Mouse (Mus musculus): ENCODE data around the gene Ocel1. TPM values are rescaled to one million over a fixed set of nuclear protein-coding genes. Genes with fewer than 3 reads are reported as not detected.
A peak's percentile ranks its signal among the peaks of the same experiment; 100 is the strongest.

The Ocel1 gene
- polyA plus RNA-seq, 1 experiment from 2014 or later = 2.1 TPM

DNA sequence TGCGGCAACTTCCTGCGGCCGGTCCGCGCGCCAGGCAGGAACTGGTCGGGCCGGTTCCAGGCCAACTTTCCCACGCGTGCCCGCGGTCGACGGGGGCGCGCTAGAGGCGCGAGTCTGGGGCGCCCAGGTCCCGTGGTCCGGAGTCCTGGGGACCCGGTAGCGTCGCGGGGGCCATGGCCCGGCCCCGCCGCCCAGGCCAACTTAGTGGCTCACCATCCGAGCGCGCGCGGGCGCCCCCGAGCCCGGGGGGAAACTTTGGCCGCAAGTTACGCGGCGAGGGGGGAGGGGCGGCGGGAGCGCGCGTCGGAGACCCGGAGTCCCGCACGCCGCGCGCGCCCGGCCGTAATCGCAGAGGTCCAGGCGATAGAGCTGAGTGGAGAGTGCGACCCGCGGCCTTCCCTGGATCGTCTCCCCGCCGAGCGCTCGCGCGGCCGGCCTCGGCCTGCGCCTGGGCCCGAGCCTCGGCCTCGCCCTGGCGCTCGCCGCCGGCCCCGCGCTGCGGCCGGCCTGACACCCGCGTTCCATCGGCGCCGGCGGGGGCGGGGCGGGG lies 10.4 kb downstream of the Ocel1 start, which contains the start of gene Nr2f6:
Nr2f6 (minus strand) TSS at position 540 of the 550 bp plus-strand sequence.
- no peaks in the 10 kb centered on the region for H3K36me3 ChIP-seq (replicated peaks; ENCODE audit: control insufficient read depth, insufficient read depth, low read depth, low read length)
- no peaks in the 10 kb centered on the region for H3K27me3 ChIP-seq (ENCODE audit: control insufficient read depth, insufficient read depth, low read length)
- peak within 1 kb of the TSS; percentile 67 for H3K9ac ChIP-seq (replicated peaks; ENCODE audit: low read length)
- peak within 1 kb of the TSS; percentile 98 for H3K4me2 ChIP-seq (ENCODE audit: low read depth, low read length)
- peaks cover 8% of the 10 kb centered on the region for H3K4me1 ChIP-seq (ENCODE audit: control insufficient read depth, insufficient read depth, low read length)
- WGBS = under 1% methylated on average over 64 of the region's 89 CpGs
- H3K27ac ChIP-seq (replicated peaks; ENCODE audit: low read depth, low read length) = peak within 1 kb of the TSS; percentile 92
- peak within 1 kb of the TSS; percentile 67 for H3K4me3 ChIP-seq (ENCODE audit: low read depth, low read length)
- ATAC-seq (replicated peaks; ENCODE audit: insufficient number of reproducible peaks, low FRiP score, low TSS enrichment, low read depth) = peak; percentile 50; the same call in 1 of the 2 replicates
- DNase-seq (ENCODE audit: low spot score) = peak; percentile 80
- H3K9me3 ChIP-seq (replicated peaks; ENCODE audit: control insufficient read depth, low read length) = no peaks in the 10 kb centered on the region

DNA sequence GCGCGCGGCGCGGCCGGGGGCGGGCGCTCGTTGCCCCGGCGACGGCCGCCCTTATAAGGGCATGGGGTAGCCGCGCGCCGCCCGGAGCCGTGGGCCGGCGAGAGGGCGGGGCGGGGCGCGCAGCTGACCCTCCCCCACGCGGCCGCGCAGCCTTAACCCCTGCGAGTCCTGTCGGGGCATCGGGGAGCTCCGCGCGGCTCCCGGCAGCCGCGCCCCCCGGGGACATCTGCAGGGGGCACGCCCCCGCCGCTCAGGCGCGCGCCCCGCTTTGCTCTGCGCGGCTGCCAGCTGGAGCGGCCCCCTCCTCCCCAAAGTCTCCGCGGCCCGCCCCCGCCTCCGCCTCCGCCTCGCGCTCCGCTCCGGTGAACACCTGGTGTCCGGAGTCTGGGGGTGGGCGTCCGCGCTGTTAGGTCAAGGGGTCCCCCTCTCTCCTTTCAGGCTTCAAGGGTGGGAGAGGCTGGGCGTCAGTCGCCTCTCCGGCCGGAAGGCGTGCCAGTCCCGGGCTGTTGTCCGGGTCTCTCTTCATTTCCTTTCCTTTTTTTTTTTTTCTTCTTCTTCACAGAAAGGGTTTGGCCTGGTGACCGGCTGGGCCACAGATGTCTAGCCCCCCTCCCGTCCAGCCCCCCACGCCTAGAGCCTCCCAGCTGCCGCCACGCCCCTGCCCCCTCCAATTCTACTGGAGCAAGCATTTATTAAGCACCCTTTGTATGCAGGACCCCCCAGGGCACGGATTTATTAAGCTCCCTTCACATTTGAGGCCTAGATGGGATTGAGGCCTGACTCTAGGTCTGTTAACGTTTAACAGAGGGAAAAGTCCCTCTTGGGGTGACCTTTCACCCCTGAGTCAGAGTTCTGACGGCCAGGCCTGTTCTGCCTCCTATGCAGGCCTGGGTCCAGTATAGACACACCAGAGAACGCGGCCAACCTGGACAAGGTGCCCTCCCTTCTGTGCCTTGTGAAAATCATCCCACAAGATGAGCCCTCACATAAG lies 11.2 kb downstream of the Ocel1 start:
- H3K27ac ChIP-seq (replicated peaks; ENCODE audit: low read depth, low read length) = peak overlapping the region; percentile 92
- H3K4me1 ChIP-seq (ENCODE audit: control insufficient read depth, insufficient read depth, low read length) = peaks cover 8% of the 10 kb centered on the region
- ATAC-seq (replicated peaks; ENCODE audit: insufficient number of reproducible peaks, low FRiP score, low TSS enrichment, low read depth) (peak; percentile 84), DNase-seq (ENCODE audit: low spot score) (peak; percentile 92)
- no peaks in the 10 kb centered on the region for H3K9me3 ChIP-seq (replicated peaks; ENCODE audit: control insufficient read depth, low read length)
- WGBS = 1% methylated on average over 62 of the region's 80 CpGs
- peak overlapping the region; percentile 98 for H3K4me2 ChIP-seq (ENCODE audit: low read depth, low read length)
- H3K9ac ChIP-seq (replicated peaks; ENCODE audit: low read length) = peak overlapping the region; percentile 67
- peak overlapping the region; percentile 67 for H3K4me3 ChIP-seq (ENCODE audit: low read depth, low read length)
- H3K36me3 ChIP-seq (replicated peaks; ENCODE audit: control insufficient read depth, insufficient read depth, low read depth, low read length) = no peaks in the 10 kb centered on the region
- no peaks in the 10 kb centered on the region for H3K27me3 ChIP-seq (ENCODE audit: control insufficient read depth, insufficient read depth, low read length)

DNA sequence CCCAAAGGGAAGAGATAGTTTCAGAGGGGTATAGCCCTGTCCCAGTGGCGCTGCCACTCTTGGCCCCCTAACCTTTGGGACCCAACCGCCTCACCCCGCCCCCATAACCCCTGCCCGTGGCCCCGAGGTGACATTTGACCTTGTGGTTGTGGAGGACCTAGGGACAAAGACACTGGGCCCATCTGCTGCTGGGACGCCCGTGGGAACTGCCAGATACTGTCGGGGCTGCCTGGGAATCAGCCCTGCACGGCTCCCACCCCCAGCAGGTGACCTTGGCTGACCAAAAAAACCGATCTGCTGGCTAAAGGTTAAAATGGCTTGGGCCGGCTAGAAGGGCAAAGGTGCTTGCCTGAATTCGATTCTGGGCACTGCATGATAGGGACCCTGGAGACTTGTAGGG lies 12.3 kb downstream of the Ocel1 start:
- H3K4me2 ChIP-seq (ENCODE audit: low read depth, low read length) = no peak overlapping the region
- peaks cover 8% of the 10 kb centered on the region for H3K4me1 ChIP-seq (ENCODE audit: control insufficient read depth, insufficient read depth, low read length)
- H3K9me3 ChIP-seq (replicated peaks; ENCODE audit: control insufficient read depth, low read length) = no peaks in the 10 kb centered on the region
- no peaks in the 10 kb centered on the region for H3K36me3 ChIP-seq (replicated peaks; ENCODE audit: control insufficient read depth, insufficient read depth, low read depth, low read length)
- no peaks in the 10 kb centered on the region for H3K27me3 ChIP-seq (ENCODE audit: control insufficient read depth, insufficient read depth, low read length)
- no peak overlapping the region for H3K4me3 ChIP-seq (ENCODE audit: low read depth, low read length)
- no peak for DNase-seq (ENCODE audit: low spot score)
- peak overlapping the region; percentile 56; the same call in 1 of the 2 replicates for H3K27ac ChIP-seq (replicated peaks; ENCODE audit: low read depth, low read length)
- WGBS = 10% methylated on average over 12 of the region's 12 CpGs
- peak overlapping the region; percentile 18 for H3K9ac ChIP-seq (replicated peaks; ENCODE audit: low read length)
- ATAC-seq (replicated peaks; ENCODE audit: insufficient number of reproducible peaks, low FRiP score, low TSS enrichment, low read depth) = no peak

DNA sequence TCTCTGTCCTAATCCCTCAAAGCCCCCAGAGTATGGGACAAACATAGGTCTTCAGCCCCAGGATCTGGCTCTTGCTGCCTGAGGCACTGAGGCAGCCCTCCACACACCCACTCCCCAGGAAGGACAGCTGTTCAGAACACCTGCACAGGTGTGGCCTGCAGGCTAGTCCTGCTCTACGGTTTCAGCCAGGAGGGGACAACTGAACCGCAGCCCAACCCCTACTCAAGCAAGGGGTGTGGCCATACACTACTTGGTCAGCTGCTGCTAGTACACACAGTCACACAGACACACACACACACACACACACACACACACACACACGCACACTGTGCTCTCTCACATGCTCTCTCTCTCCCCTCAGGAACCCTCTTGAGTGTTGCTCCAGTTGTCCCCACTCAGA lies 12.8 kb downstream of the Ocel1 start:
- DNase-seq (ENCODE audit: low spot score) = no peak
- ATAC-seq (replicated peaks; ENCODE audit: insufficient number of reproducible peaks, low FRiP score, low TSS enrichment, low read depth) = no peak
- H3K27me3 ChIP-seq (ENCODE audit: control insufficient read depth, insufficient read depth, low read length) = no peaks in the 10 kb centered on the region
- 34% methylated on average over 3 of the region's 3 CpGs for WGBS
- no peaks in the 10 kb centered on the region for H3K36me3 ChIP-seq (replicated peaks; ENCODE audit: control insufficient read depth, insufficient read depth, low read depth, low read length)
- H3K9me3 ChIP-seq (replicated peaks; ENCODE audit: control insufficient read depth, low read length) = no peaks in the 10 kb centered on the region
- no peak overlapping the region; the same call in 1 of the 2 replicates for H3K9ac ChIP-seq (replicated peaks; ENCODE audit: low read length)
- H3K27ac ChIP-seq (replicated peaks; ENCODE audit: low read depth, low read length) = peak overlapping the region; percentile 56; the same call in 1 of the 2 replicates
- peaks cover 8% of the 10 kb centered on the region for H3K4me1 ChIP-seq (ENCODE audit: control insufficient read depth, insufficient read depth, low read length)
- no peak overlapping the region for H3K4me2 ChIP-seq (ENCODE audit: low read depth, low read length)
- H3K4me3 ChIP-seq (ENCODE audit: low read depth, low read length) = no peak overlapping the region

DNA sequence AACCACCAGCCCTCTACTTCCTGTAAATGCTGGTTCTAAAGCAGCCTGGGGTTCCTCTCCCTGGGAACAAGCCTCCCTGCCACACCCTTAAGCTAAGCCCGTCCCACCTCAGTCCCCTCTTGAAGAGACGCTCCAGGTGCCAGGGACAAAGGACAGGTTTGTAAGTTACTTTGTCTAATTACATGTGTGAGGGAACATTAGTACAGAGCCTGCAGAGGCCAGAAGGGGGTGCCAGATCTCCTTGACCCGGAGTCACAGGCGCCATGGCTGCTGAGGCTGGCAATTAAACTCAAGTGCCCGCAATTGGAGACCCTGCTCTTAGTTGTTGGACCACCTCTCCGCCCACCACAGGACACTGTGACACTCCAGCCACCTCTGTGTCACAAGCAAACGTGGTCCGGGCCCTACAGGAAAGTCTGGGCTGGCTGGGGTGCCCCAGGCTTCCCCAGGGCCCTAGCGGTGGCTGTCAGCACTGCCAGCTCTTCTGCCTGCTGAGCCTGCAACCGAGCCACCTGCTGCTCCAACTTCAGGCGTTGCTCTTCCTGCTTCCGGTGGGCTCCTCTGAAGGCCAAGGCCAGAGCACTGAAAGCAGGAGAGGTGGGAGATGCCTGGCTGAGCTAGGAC lies 14.2 kb downstream of the Ocel1 start:
- Histone ChIP-seq H3K36me3 (replicated peaks; ENCODE audit: control insufficient read depth, insufficient read depth, low read depth, low read length) (no peaks in the 10 kb centered on the region), H3K9ac (replicated peaks; ENCODE audit: low read length) (no peak overlapping the region), H3K27ac (replicated peaks; ENCODE audit: low read depth, low read length) (no peak overlapping the region), H3K4me3 (ENCODE audit: low read depth, low read length) (no peak overlapping the region), H3K4me2 (ENCODE audit: low read depth, low read length) (no peak overlapping the region), H3K27me3 (ENCODE audit: control insufficient read depth, insufficient read depth, low read length) (no peaks in the 10 kb centered on the region), H3K9me3 (replicated peaks; ENCODE audit: control insufficient read depth, low read length) (no peaks in the 10 kb centered on the region), H3K4me1 (ENCODE audit: control insufficient read depth, insufficient read depth, low read length) (peaks cover 4% of the 10 kb centered on the region)
- DNase-seq (ENCODE audit: low spot score) = no peak
- ATAC-seq (replicated peaks; ENCODE audit: insufficient number of reproducible peaks, low FRiP score, low TSS enrichment, low read depth) = no peak
- 73% methylated on average over 12 of the region's 12 CpGs for WGBS

DNA sequence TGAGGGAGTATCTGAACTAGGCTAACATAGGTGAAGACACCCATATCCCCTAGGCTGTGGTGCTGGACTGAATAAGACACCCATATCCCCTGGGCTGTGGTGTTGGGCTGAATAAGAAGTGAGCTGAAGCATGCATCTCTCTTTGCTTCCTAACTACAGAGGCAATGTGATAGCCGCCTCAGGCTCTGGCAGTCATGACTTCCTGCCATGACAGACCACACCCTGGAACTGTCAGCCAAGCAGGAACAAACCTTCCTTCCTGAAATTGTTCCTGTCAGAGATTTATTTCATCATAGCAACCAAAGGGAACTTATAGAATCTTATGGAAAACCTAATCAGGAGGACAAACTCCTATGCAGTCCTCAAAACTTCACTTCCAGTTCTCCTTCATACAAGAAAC lies 17.2 kb downstream of the Ocel1 start:
- Histone ChIP-seq H3K9me3 (replicated peaks; ENCODE audit: control insufficient read depth, low read length) (no peaks in the 10 kb centered on the region), H3K4me1 (ENCODE audit: control insufficient read depth, insufficient read depth, low read length) (peaks cover 2% of the 10 kb centered on the region), H3K4me3 (ENCODE audit: low read depth, low read length) (no peak overlapping the region), H3K36me3 (replicated peaks; ENCODE audit: control insufficient read depth, insufficient read depth, low read depth, low read length) (no peaks in the 10 kb centered on the region), H3K27me3 (ENCODE audit: control insufficient read depth, insufficient read depth, low read length) (no peaks in the 10 kb centered on the region), H3K9ac (replicated peaks; ENCODE audit: low read length) (no peak overlapping the region), H3K4me2 (ENCODE audit: low read depth, low read length) (no peak overlapping the region), H3K27ac (replicated peaks; ENCODE audit: low read depth, low read length) (no peak overlapping the region)
- ATAC-seq (replicated peaks; ENCODE audit: insufficient number of reproducible peaks, low FRiP score, low TSS enrichment, low read depth) = no peak
- no peak for DNase-seq (ENCODE audit: low spot score)
- 77% methylated on average over 1 of the region's 1 CpGs for WGBS

DNA sequence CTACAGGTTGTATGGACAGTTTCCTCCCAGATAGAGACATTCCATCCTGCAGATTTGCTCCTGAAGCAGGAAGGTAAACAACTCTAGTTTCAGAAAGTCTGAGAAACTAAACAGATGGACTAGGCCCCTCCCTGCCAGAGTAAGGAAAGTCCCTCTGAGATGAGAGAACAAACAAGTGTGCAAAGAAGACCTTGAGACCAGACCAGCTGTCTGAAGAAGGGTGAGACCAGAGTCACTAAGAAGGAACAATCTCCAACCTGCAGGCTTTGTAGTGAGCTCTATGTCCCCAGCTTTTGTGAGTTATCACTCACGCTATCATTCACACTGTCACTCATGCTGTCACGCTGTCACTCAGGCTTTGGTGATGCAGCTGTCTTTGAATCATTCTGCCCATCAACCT lies 20.6 kb downstream of the Ocel1 start:
- Histone ChIP-seq H3K36me3 (replicated peaks; ENCODE audit: control insufficient read depth, insufficient read depth, low read depth, low read length) (no peaks in the 10 kb centered on the region), H3K27ac (replicated peaks; ENCODE audit: low read depth, low read length) (no peak overlapping the region), H3K9ac (replicated peaks; ENCODE audit: low read length) (no peak overlapping the region), H3K4me3 (ENCODE audit: low read depth, low read length) (no peak overlapping the region), H3K27me3 (ENCODE audit: control insufficient read depth, insufficient read depth, low read length) (no peaks in the 10 kb centered on the region), H3K4me2 (ENCODE audit: low read depth, low read length) (no peak overlapping the region), H3K4me1 (ENCODE audit: control insufficient read depth, insufficient read depth, low read length) (no peaks in the 10 kb centered on the region), H3K9me3 (replicated peaks; ENCODE audit: control insufficient read depth, low read length) (no peaks in the 10 kb centered on the region)
- ATAC-seq (replicated peaks; ENCODE audit: insufficient number of reproducible peaks, low FRiP score, low TSS enrichment, low read depth) = no peak
- no peak for DNase-seq (ENCODE audit: low spot score)
- WGBS = 86% methylated on average over 2 of the region's 2 CpGs

All from embryonic facial prominence, embryonic 11.5 days (tissue).